Mouse (Mus musculus) ES-E14 (cell line): Measurements from ENCODE around the gene AL732309.1. TPM values are rescaled to one million over a fixed set of nuclear protein-coding genes. Genes with fewer than 3 reads are reported as not detected.

Source experiments
- DNase-seq: peaks from one replicate; pipeline ENCODE4 v3.0.0-alpha.2; 2013; ENCODE audit warnings: low read depth, low spot score
- H3K27ac ChIP-seq: 2 replicates; pipeline ENCODE4 v1.5.1; 2012; ENCODE audit warnings: low read depth, mild to moderate bottlenecking, low read length, moderate library complexity, mixed read lengths; ENCODE audit not compliant: poor library complexity, insufficient read depth, severe bottlenecking
- H3K36me3 ChIP-seq: 2 replicates; pipeline ENCODE4 v1.6.1; 2012; ENCODE audit warnings: mild to moderate bottlenecking, low read length, moderate library complexity, mixed read lengths; ENCODE audit not compliant: control insufficient read depth, poor library complexity, insufficient read depth, severe bottlenecking
- H3K4me1 ChIP-seq, 2 experiments: fragments of 150-350 bp in 1 of 2; sonication (generic) in 1 of 2; 2 replicates each; pipeline ENCODE4 v1.6.1; 2012; ENCODE audit warnings: low read length in 2 of 2, mild to moderate bottlenecking in 1 of 2, mixed read lengths in 1 of 2; ENCODE audit not compliant: control insufficient read depth in 2 of 2, insufficient read depth in 2 of 2, poor library complexity in 1 of 2
- H3K4me3 ChIP-seq, 2 experiments: fragments of 150-350 bp in 1 of 2; sonication (generic) in 1 of 2; 2 replicates each; pipeline ENCODE4 v1.5.1; 2012; ENCODE audit warnings: low read length in 2 of 2, low read depth in 1 of 2, mild to moderate bottlenecking in 1 of 2, mixed read lengths in 1 of 2; ENCODE audit not compliant: insufficient read depth in 1 of 2, poor library complexity in 1 of 2, severe bottlenecking in 1 of 2
- H3K9ac ChIP-seq: 2 replicates; pipeline ENCODE4 v1.6.1; 2012; ENCODE audit warnings: low read depth, mild to moderate bottlenecking, low read length, mixed read lengths; ENCODE audit not compliant: poor library complexity, insufficient read depth, severe bottlenecking
- H3K9me3 ChIP-seq: fragments of 150-350 bp; sonication (generic); 2 replicates; pipeline ENCODE4 v1.6.1; 2012; ENCODE audit warnings: low read depth, mild to moderate bottlenecking, low read length; ENCODE audit not compliant: control insufficient read depth, insufficient read depth
- CHD2 ChIP-seq: IDR thresholded peaks from 2 replicates; pipeline ENCODE4 v1.6.1; 2014; ENCODE audit warnings: mild to moderate bottlenecking, low read depth, low read length, inconsistent platforms
- HCFC1 ChIP-seq: IDR thresholded peaks from 2 replicates; pipeline ENCODE4 v1.6.1; 2012; ENCODE audit warnings: low read length, inconsistent platforms, borderline replicate concordance; ENCODE audit not compliant: insufficient read depth
- MAFK ChIP-seq: IDR thresholded peaks from 2 replicates; pipeline ENCODE4 v1.6.1; 2014; ENCODE audit warnings: mild to moderate bottlenecking, low read depth, low read length, inconsistent platforms; ENCODE audit not compliant: insufficient read depth
- ZC3H11A ChIP-seq: IDR thresholded peaks from 2 replicates; pipeline ENCODE4 v1.6.1; 2012; ENCODE audit warnings: low read depth, mild to moderate bottlenecking, inconsistent platforms, low read length, borderline replicate concordance
- ZNF384 ChIP-seq: IDR thresholded peaks from 2 replicates; pipeline ENCODE4 v1.6.1; 2012; ENCODE audit warnings: low read depth, low read length, inconsistent platforms
- in situ Hi-C, 2 experiments: fragments of 600-800 bp; cut with MboI; formaldehyde crosslinking; loops; one replicate each; pipeline ENCODE4 v1.15.1; 2025; ENCODE audit warnings: low sequenced_read_pairs in 2 of 2, inconsistent platforms in 1 of 2; ENCODE audit not compliant: unreplicated experiment in 2 of 2
- total RNA-seq: library from RNA; depleted of rRNA; stranded (reverse); fragments of 300-350 nt; gene quantifications from 2 replicates; pipeline ENCODE4 v1.2.3, GENCODE M21; 2012; rRNA removed

Gene AL732309.1
- total RNA-seq, 1 experiment, result 14.5 TPM

DNA sequence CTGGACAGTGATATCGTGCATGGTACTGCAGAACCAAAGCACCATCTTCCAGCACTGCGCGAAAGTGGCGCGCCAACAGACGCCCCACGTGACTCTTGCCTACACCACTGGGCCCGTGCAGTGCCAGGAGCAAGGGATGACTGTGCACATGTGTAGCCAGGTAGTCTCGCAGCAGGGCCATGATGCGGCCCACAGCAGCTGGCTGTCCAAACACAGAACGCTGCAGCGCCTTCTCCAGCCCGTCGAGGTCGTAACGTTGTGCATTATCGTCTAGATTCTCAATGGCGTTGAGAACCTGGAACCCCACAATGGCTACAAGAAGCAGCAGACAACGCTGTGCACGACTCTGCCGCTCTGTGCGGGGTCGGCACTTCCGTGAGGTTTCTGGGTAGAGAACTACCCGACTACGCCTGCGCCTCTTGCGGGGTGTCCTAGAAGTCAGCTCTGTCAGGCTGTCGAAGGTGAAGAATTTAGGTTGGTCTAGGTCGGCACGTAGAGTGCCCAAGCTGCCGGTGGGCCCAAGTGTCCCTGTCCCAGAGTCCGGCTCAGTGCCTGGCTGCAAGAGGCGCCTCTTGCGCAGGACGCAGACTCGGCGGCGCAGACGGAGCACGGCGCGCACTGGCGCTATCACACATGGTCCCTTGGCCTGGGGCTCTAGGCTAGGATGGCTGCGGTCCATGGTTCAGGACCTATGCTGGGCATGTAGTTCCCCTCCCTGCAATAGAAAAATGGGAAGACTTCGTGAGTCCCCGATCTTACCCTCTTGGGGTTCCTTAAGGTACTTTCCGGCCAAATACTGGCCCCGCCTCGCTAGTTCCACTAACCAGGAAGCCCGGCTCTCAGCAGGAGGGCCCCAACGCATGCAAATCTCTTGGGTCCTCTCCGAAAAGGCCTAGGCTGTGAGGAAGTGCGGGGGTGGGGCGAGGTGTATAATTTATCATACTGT lies 51.2 kb downstream of the AL732309.1 start:
- in situ Hi-C loops, result no loop called here
- peak overlapping the region; percentile 72 for H3K9ac ChIP-seq
- no peak for DNase-seq
- peaks cover 2 to 22% of the 10 kb centered on the region in 2 experiments; a peak in 2 of 4 replicates for H3K4me1 ChIP-seq
- peak overlapping the region; percentile 45; the same call in 1 of the 2 replicates for H3K27ac ChIP-seq
- peaks cover 13% of the 10 kb centered on the region for H3K36me3 ChIP-seq
- no peak for TF ChIP-seq ZNF384
- no peak for TF ChIP-seq ZC3H11A
- no peak for TF ChIP-seq HCFC1
- TF ChIP-seq MAFK, result no peak
- TF ChIP-seq CHD2, result no peak
- H3K9me3 ChIP-seq, result no peaks in the 10 kb centered on the region
- H3K4me3 ChIP-seq, result peak overlapping the region; percentile 66 to 67

Other genes starting within 250 kb of the AL732309.1 start
- gene Nsmf, start 192.5 kb downstream of the AL732309.1 start, total RNA-seq, result 9.3 and 10.4 TPM in 2 replicates
- not detected in 2 replicates for gene Entpd8, start 166.6 kb downstream of the AL732309.1 start, total RNA-seq
- 0.22 TPM in 1 of 2 replicates, not detected in the other for gene Noxa1, start 151.7 kb downstream of the AL732309.1 start, total RNA-seq
- gene Nrarp, start 66.1 kb downstream of the AL732309.1 start, total RNA-seq, result 1.9 and 2.1 TPM in 2 replicates
- gene Tor4a, start 50.0 kb downstream of the AL732309.1 start, total RNA-seq, result 11.1 and 17.0 TPM in 2 replicates
- 50.9 and 60.9 TPM in 2 replicates for gene Nelfb, start 35.4 kb downstream of the AL732309.1 start, total RNA-seq
- gene Stpg3, start 32.2 kb downstream of the AL732309.1 start, total RNA-seq, result 0.45 and 1.1 TPM in 2 replicates
- 0.49 and 0.74 TPM in 2 replicates for gene Fam166a, start 28.1 kb downstream of the AL732309.1 start, total RNA-seq
- gene Tubb4b, start 22.2 kb downstream of the AL732309.1 start, total RNA-seq, result 745 and 819 TPM in 2 replicates
- 0.67 and 1.8 TPM in 2 replicates for gene Slc34a3, start 12.5 kb downstream of the AL732309.1 start, total RNA-seq
- 0.18 and 0.21 TPM in 2 replicates for gene Rnf224, start 10.1 kb downstream of the AL732309.1 start, total RNA-seq
- gene Rnf208, start 4.6 kb downstream of the AL732309.1 start, total RNA-seq, result 4.8 and 6.1 TPM in 2 replicates
- 0.58 and 0.63 TPM in 2 replicates for gene Cysrt1, start 4.4 kb downstream of the AL732309.1 start, total RNA-seq
- 20.2 and 27.8 TPM in 2 replicates for gene Tmem203, start 8.6 kb upstream of the AL732309.1 start, total RNA-seq
- gene Tprn, start 15.8 kb upstream of the AL732309.1 start, total RNA-seq, result 21.6 and 31.4 TPM in 2 replicates
- 52.4 and 70.6 TPM in 2 replicates for gene Ssna1, start 25.6 kb upstream of the AL732309.1 start, total RNA-seq
- gene Anapc2, start 25.6 kb upstream of the AL732309.1 start, total RNA-seq, result 25.2 and 30.8 TPM in 2 replicates
- not detected in 2 replicates for gene Tmem210, start 41.3 kb upstream of the AL732309.1 start, total RNA-seq
- 0.21 TPM in 1 of 2 replicates, not detected in the other for gene Lrrc26, start 43.1 kb upstream of the AL732309.1 start, total RNA-seq
- 2.5 and 8.3 TPM in 2 replicates for gene Grin1, start 72.3 kb upstream of the AL732309.1 start, total RNA-seq
- 73.0 and 100 TPM in 2 replicates for gene Man1b1, start 85.5 kb upstream of the AL732309.1 start, total RNA-seq
- 60.2 and 141 TPM in 2 replicates for gene Dpp7, start 109.5 kb upstream of the AL732309.1 start, total RNA-seq
- 18.7 and 22.0 TPM in 2 replicates for gene Uap1l1, start 118.8 kb upstream of the AL732309.1 start, total RNA-seq
- gene Sapcd2, start 125.5 kb upstream of the AL732309.1 start, total RNA-seq, result 34.4 and 53.8 TPM in 2 replicates
- 0.76 and 2.4 TPM in 2 replicates for gene Entpd2, start 149.0 kb upstream of the AL732309.1 start, total RNA-seq
- gene Npdc1, start 152.5 kb upstream of the AL732309.1 start, total RNA-seq, result 28.3 and 43.8 TPM in 2 replicates
- 0.37 TPM in 1 of 2 replicates, not detected in the other for gene Fut7, start 176.4 kb upstream of the AL732309.1 start, total RNA-seq
- 12.6 and 21.9 TPM in 2 replicates for gene Abca2, start 181.8 kb upstream of the AL732309.1 start, total RNA-seq
- 0.32 and 1.5 TPM in 2 replicates for gene Clic3, start 210.0 kb upstream of the AL732309.1 start, total RNA-seq
- gene Paxx, start 214.2 kb upstream of the AL732309.1 start, total RNA-seq, result 4.8 and 7.2 TPM in 2 replicates
- gene Ptgds, start 223.2 kb upstream of the AL732309.1 start, total RNA-seq, result 0.98 and 1.3 TPM in 2 replicates
- gene Lcn12, start 247.0 kb upstream of the AL732309.1 start, total RNA-seq, result not detected in 2 replicates